Mouse (Mus musculus): ENCODE measurements around the gene Uchl3.

DNA sequence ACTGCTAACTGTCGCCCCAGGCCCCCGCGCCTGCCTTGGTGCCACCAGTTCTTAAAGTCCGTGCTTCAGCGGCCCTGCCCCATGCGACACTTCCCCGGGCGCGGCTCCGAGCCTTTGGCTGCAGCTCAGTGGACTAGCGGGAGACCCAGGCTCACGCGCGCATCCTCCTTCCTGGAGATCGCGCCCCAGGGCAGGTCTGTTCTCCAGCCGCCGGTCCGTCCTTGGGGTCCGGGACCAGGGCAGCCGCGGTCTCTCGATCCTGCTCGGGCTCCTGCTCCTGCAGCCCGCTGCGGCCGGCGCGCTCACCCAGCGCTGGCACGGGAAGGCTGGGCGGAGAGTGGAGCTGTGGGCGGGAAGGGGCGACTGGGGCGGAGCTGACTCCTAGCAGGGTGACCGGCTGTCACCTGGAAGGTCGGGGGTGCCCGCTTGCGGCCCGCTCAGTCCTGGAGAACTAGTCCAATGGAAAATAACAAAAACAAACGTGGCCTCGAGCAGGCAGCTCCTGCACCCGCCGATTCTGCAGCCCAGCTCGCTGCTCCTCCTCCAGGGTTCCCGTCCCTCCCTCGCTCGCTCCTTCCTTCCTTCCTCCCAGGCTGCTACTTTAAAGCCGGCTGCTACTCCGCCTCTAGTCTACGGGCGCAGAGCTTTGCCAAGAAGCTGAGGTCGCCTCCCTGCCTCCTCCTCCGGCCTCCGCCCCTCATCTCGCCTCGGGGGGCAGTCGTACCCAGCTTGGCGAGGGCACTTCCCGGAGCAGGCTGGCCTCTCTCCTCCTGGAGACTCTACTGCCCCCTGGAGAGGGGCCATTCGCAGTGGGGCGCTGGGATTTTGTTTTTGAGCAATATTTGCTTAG lies 45.0 kb upstream of the Uchl3 start, which contains the start of gene Tbc1d4:
- TF ChIP-seq POLR2A (IDR thresholded peaks at IDR 0.05; ENCODE audit: insufficient read depth, low read length), result no peak
- no peak for TF ChIP-seq EP300 (IDR thresholded peaks at IDR 0.05; ENCODE audit: insufficient read depth, low read depth, low read length)
- peak; percentile 31 for TF ChIP-seq CTCF (IDR thresholded peaks at IDR 0.05; ENCODE audit: low read depth, low read length)

All from ES-Bruce4 (cell line).